Mouse (Mus musculus) forebrain, embryonic 13.5 days (tissue): Measurements from ENCODE around the gene Ankzf1. TPM values are rescaled to one million over a fixed set of nuclear protein-coding genes. Genes with fewer than 3 reads are reported as not detected.

Experiments
- ATAC-seq: fragments of 200-750 bp; cut with Nextera tagmentation; 2 replicates; pipeline ENCODE4 v1.8.0; 2017
- H3K27ac ChIP-seq: fragments of 300-500 bp; sonication (generic); 2 replicates; pipeline ENCODE4 v1.5.1; 2015; ENCODE audit warnings: inconsistent platforms, mild to moderate bottlenecking, moderate library complexity
- H3K27me3 ChIP-seq: fragments of 300-500 bp; sonication (generic); 2 replicates; pipeline ENCODE4 v1.6.1; 2015; ENCODE audit warnings: mild to moderate bottlenecking, inconsistent platforms
- H3K36me3 ChIP-seq: fragments of 300-500 bp; sonication (generic); 2 replicates; pipeline ENCODE4 v1.6.1; 2015; ENCODE audit warnings: mild to moderate bottlenecking, inconsistent platforms; ENCODE audit not compliant: poor library complexity, severe bottlenecking
- H3K4me1 ChIP-seq: fragments of 300-500 bp; sonication (generic); 2 replicates; pipeline ENCODE4 v1.6.1; 2015; ENCODE audit warnings: inconsistent platforms
- H3K4me2 ChIP-seq: fragments of 300-500 bp; sonication (generic); 2 replicates; pipeline ENCODE4 v1.6.1; 2015; ENCODE audit warnings: inconsistent platforms, mild to moderate bottlenecking, moderate library complexity
- H3K4me3 ChIP-seq: fragments of 300-500 bp; sonication (generic); 2 replicates; pipeline ENCODE4 v1.5.1; 2015; ENCODE audit warnings: mild to moderate bottlenecking, inconsistent platforms
- H3K9ac ChIP-seq: fragments of 300-500 bp; sonication (generic); 2 replicates; pipeline ENCODE4 v1.6.1; 2015; ENCODE audit warnings: mild to moderate bottlenecking, inconsistent platforms
- H3K9me3 ChIP-seq: fragments of 300-500 bp; sonication (generic); replicated peaks from 2 replicates; pipeline ENCODE4 v1.6.1; 2016; ENCODE audit warnings: inconsistent platforms
- WGBS: fragments of 180-500 bp; shearing (Covaris S2); methylation state at CpG from one replicate; pipeline ENCODE4 v1.1.7; 2015; 5-methylcytosine and 5-hydroxymethylcytosine counted together
- polyA plus RNA-seq: library from polyadenylated mRNA; unstranded; fragments of >200 nt; fragmentation: Nextera tagmentation; extraction: Ambion mirVana; gene quantifications from 2 replicates; pipeline ENCODE4 v1.2.1, GENCODE M21; 2015

Ankzf1 gene
- polyA plus RNA-seq, 1 experiment from 2014 or later = 23.1 TPM

- peak; percentile 97 for ATAC-seq
- Histone ChIP-seq H3K4me2 (peak within 1 kb of the TSS; percentile 69), H3K9ac (peak within 1 kb of the TSS; percentile 70), H3K27me3 (no peaks in the 10 kb centered on the region), H3K27ac (peak within 1 kb of the TSS; percentile 89), H3K4me1 (peaks cover 8% of the 10 kb centered on the region), H3K36me3 (peaks cover 39% of the 10 kb centered on the region), H3K4me3 (peak within 1 kb of the TSS; percentile 76), H3K9me3 (no peaks in the 10 kb centered on the region)
- WGBS = 1% methylated on average over 51 of the region's 59 CpGs
These were observed 23.2 kb upstream of the Ankzf1 start, which contains the start of gene Zfand2b for GRCm38 (mm10) chr1:75168472-75169464. TSS of gene Zfand2b (plus strand) at chr1:75168646.

DNA sequence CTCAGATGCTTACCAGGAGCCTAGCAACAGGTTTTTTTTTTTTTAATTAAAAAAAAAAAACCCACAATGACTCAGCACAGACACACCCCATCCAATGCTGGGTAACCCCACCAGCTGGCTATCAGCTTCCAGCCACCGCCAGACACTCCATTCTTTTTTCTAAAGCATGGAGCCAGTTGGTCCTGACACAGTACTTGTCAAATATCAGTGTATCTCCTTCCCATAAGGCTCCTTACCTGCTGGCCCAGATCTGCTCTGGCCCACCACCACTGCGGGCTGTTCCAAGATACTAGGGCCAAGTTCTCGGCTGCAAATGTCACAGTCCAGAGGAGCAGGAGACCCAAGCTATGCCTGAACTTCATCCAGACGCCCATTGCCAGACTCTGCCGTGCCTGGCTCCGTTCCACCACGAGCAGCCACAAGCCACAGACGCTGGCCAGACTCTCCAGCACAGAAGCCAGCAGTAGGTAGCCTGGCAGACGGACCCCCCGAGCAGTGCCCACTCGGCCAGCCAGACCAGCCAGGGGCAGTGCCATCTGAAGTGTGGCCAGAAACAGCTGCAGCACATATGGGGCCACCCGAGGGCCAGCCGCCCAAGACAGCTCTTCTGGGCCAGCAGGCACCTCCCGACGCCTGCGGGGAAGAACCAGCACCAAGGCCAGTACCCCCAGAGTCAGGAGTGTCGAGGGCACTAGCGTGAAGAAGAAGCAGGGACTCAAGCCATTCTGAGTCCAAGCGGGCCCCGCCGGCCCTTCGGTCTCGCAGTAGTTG, 12.4 kb upstream of the Ankzf1 start:
- H3K9me3 ChIP-seq = no peaks in the 10 kb centered on the region
- H3K4me2 ChIP-seq = peak overlapping the region; percentile 97
- peak overlapping the region; percentile 73 for H3K9ac ChIP-seq
- WGBS = 9% methylated on average over 23 of the region's 23 CpGs
- peak overlapping the region; percentile 40; the same call in 1 of the 2 replicates for H3K27ac ChIP-seq
- H3K4me1 ChIP-seq = peaks cover 28% of the 10 kb centered on the region
- peak overlapping the region; percentile 59 for H3K4me3 ChIP-seq
- H3K27me3 ChIP-seq = no peaks in the 10 kb centered on the region
- no peak; the same call in none of the 2 replicates for ATAC-seq
- peaks cover 66% of the 10 kb centered on the region for H3K36me3 ChIP-seq

- under 1% methylated on average over 31 of the region's 31 CpGs for WGBS
- Histone ChIP-seq H3K27me3 (no peaks in the 10 kb centered on the region), H3K4me2 (peak within 1 kb of the TSS; percentile 97), H3K9me3 (no peaks in the 10 kb centered on the region), H3K4me3 (peak within 1 kb of the TSS; percentile 59), H3K4me1 (peaks cover 28% of the 10 kb centered on the region), H3K9ac (peak within 1 kb of the TSS; percentile 73), H3K27ac (peak within 1 kb of the TSS; percentile 40; the same call in 1 of the 2 replicates), H3K36me3 (peaks cover 67% of the 10 kb centered on the region)
- ATAC-seq = peak; percentile 95
These were observed 11.8 kb upstream of the Ankzf1 start, which contains the start of gene Abcb6 for GRCm38 (mm10) chr1:75180105-75180590. TSS of gene Abcb6 (minus strand) at chr1:75180392.

GRCm38 (mm10) chr1:75180741-75181140, 11.2 kb upstream of the Ankzf1 start:
- Histone ChIP-seq H3K27me3 (no peaks in the 10 kb centered on the region), H3K36me3 (peaks cover 67% of the 10 kb centered on the region), H3K4me3 (peak overlapping the region; percentile 59), H3K4me1 (peaks cover 28% of the 10 kb centered on the region), H3K9ac (no peak overlapping the region), H3K9me3 (no peaks in the 10 kb centered on the region), H3K27ac (no peak overlapping the region), H3K4me2 (peak overlapping the region; percentile 97)
- no peak for ATAC-seq
- WGBS = 34% methylated on average over 7 of the region's 7 CpGs

- H3K36me3 ChIP-seq = peaks cover 67% of the 10 kb centered on the region
- no peaks in the 10 kb centered on the region for H3K9me3 ChIP-seq
- no peaks in the 10 kb centered on the region for H3K27me3 ChIP-seq
- H3K27ac ChIP-seq = no peak overlapping the region
- H3K4me2 ChIP-seq = no peak overlapping the region
- H3K4me1 ChIP-seq = peaks cover 28% of the 10 kb centered on the region
- no peak overlapping the region for H3K4me3 ChIP-seq
- 85% methylated on average over 4 of the region's 4 CpGs for WGBS
- H3K9ac ChIP-seq = no peak overlapping the region
- no peak for ATAC-seq
These were observed 10.5 kb upstream of the Ankzf1 start for GRCm38 (mm10) chr1:75181377-75181870.

GRCm38 (mm10) chr1:75182160-75182559, 9.8 kb upstream of the Ankzf1 start:
- H3K4me2 ChIP-seq = no peak overlapping the region
- H3K27ac ChIP-seq = no peak overlapping the region
- H3K9ac ChIP-seq = no peak overlapping the region
- H3K4me1 ChIP-seq = peaks cover 28% of the 10 kb centered on the region
- peaks cover 67% of the 10 kb centered on the region for H3K36me3 ChIP-seq
- H3K4me3 ChIP-seq = no peak overlapping the region
- ATAC-seq = no peak
- no peaks in the 10 kb centered on the region for H3K27me3 ChIP-seq
- WGBS = 79% methylated on average over 4 of the region's 4 CpGs
- H3K9me3 ChIP-seq = no peaks in the 10 kb centered on the region

GRCm38 (mm10) chr1:75185495-75185894, 6.5 kb upstream of the Ankzf1 start:
- Histone ChIP-seq H3K4me1 (peaks cover 9% of the 10 kb centered on the region), H3K36me3 (peaks cover 71% of the 10 kb centered on the region), H3K27me3 (no peaks in the 10 kb centered on the region), H3K4me2 (no peak overlapping the region), H3K4me3 (no peak overlapping the region), H3K9me3 (no peaks in the 10 kb centered on the region), H3K27ac (no peak overlapping the region), H3K9ac (no peak overlapping the region)
- no peak for ATAC-seq
- 95% methylated on average over 11 of the region's 11 CpGs for WGBS

DNA sequence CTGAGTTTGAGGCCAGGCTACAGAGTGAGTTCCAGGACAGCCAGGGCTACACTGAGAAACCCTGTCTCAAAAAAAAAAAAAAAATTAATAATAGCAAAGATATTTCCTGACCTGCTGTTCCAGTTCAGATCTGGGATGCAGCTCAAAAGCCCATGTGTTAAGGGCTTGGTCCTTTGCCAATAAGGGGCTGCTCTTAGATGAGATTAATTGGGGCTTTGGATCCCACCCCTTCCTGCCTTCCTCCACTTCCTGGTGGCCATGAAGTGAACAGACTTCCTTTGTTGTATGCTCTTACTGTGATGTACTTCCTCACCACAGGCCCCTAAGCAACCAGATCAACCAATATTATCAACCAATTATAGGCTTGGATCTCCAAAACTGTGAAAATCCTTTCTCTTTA, 4.8 kb upstream of the Ankzf1 start:
- H3K4me2 ChIP-seq = no peak overlapping the region
- peaks cover 60% of the 10 kb centered on the region for H3K36me3 ChIP-seq
- ATAC-seq = no peak
- H3K9me3 ChIP-seq = no peaks in the 10 kb centered on the region
- H3K27ac ChIP-seq = no peak overlapping the region
- H3K4me3 ChIP-seq = no peak overlapping the region
- H3K4me1 ChIP-seq = peaks cover 13% of the 10 kb centered on the region
- no peaks in the 10 kb centered on the region for H3K27me3 ChIP-seq
- H3K9ac ChIP-seq = no peak overlapping the region

- Histone ChIP-seq H3K27ac (no peak overlapping the region), H3K4me2 (no peak overlapping the region), H3K9me3 (no peaks in the 10 kb centered on the region), H3K36me3 (peaks cover 52% of the 10 kb centered on the region), H3K9ac (no peak overlapping the region), H3K4me1 (peaks cover 19% of the 10 kb centered on the region), H3K4me3 (no peak overlapping the region), H3K27me3 (no peaks in the 10 kb centered on the region)
- no peak for ATAC-seq
- WGBS = 89% methylated on average over 2 of the region's 2 CpGs
These were observed 4.0 kb upstream of the Ankzf1 start for GRCm38 (mm10) chr1:75187914-75188483.

DNA sequence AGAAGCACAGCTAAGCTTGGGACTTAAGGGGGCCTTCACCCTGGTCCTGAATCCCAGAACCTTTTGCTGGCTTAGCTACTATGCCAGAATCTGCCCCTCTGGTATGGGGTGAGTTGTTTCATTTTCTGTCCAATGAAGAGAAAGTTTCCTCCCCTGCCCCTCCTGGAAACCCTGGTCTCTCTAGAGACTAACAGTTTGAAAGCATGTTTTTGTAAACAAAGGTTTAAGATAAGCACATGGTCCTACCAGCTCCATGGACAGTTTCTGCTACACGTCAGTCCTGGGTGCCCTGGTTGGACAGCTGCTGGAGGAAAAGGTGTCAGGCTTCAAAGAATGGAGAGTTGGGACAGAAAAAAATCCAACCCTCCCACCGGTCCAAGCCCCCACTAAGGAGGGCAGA, 1.4 kb upstream of the Ankzf1 start:
- Histone ChIP-seq H3K27ac (no peak overlapping the region), H3K4me1 (peaks cover 26% of the 10 kb centered on the region), H3K27me3 (no peaks in the 10 kb centered on the region), H3K4me3 (peak overlapping the region; percentile 67; the same call in 1 of the 2 replicates), H3K9me3 (no peaks in the 10 kb centered on the region), H3K36me3 (peaks cover 33% of the 10 kb centered on the region), H3K9ac (0 out of 2 replicates have a peak overlapping the region, but pooled peaks have one; percentile 84), H3K4me2 (peak overlapping the region; percentile 93)
- no peak for ATAC-seq
- 77% methylated on average over 2 of the region's 2 CpGs for WGBS

DNA sequence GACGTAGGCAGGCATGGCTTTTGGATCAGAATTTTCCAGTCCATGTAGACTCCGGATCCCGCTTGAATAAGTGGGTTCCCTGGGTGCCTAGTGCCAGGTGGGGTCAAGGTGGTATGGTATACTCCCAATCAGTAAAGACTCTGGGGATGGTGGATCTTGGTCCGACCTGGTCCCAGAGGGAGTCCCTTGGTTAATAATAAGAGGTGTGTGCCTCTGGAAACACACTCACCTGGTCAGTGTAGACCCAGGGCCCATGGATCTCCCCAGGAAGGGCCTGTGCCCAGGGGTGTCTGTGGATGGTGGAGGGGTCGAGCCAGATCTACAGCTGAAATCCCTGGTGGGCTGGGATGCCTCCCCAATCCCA, 711 bp upstream of the Ankzf1 start:
- H3K4me3 ChIP-seq = peak overlapping the region; percentile 67
- 43% methylated on average over 5 of the region's 5 CpGs for WGBS
- H3K36me3 ChIP-seq = peaks cover 33% of the 10 kb centered on the region
- H3K9ac ChIP-seq = peak overlapping the region; percentile 84
- H3K4me1 ChIP-seq = peaks cover 26% of the 10 kb centered on the region
- no peaks in the 10 kb centered on the region for H3K27me3 ChIP-seq
- H3K9me3 ChIP-seq = no peaks in the 10 kb centered on the region
- H3K4me2 ChIP-seq = peak overlapping the region; percentile 93
- peak overlapping the region; percentile 89 for H3K27ac ChIP-seq
- no peak for ATAC-seq
